Mouse (Mus musculus): Measurements from ENCODE around the gene Tmem107. TPM values are rescaled to one million over a fixed set of nuclear protein-coding genes. Genes with fewer than 3 reads are reported as not detected.

Gene Tmem107
- polyA plus RNA-seq, 1 experiment from 2014 or later = 14.5 TPM

- no peak overlapping the region for H3K4me2 ChIP-seq (replicated peaks; ENCODE audit: low read depth)
- H3K4me1 ChIP-seq (replicated peaks; ENCODE audit: control insufficient read depth, insufficient read depth, low read length) = no peaks in the 10 kb centered on the region
- TF ChIP-seq CTCF (IDR thresholded peaks at IDR 0.05; ENCODE audit: low read depth) = no peak
- H3K27ac ChIP-seq (ENCODE audit: low read depth, low read length) = no peak overlapping the region
- H3K4me3 ChIP-seq (ENCODE audit: low read depth, low read length) = no peak overlapping the region
- no peak overlapping the region for H3K9ac ChIP-seq (ENCODE audit: low read depth, low read length)
- no peaks in the 10 kb centered on the region for H3K27me3 ChIP-seq (replicated peaks; ENCODE audit: control insufficient read depth, insufficient read depth, low read length)
- no peak for ATAC-seq
- H3K36me3 ChIP-seq (ENCODE audit: control insufficient read depth, insufficient read depth) = peaks cover 87% of the 10 kb centered on the region
- WGBS = 89% methylated on average over 15 of the region's 15 CpGs
- H3K9me3 ChIP-seq (ENCODE audit: control insufficient read depth) = no peaks in the 10 kb centered on the region
Observed at GRCm38 (mm10) chr11:69103531-69104435, 33.2 kb downstream of the Tmem107 start.

GRCm38 (mm10) chr11:69104487-69104886 is 33.9 kb downstream of the Tmem107 start:
- Histone ChIP-seq H3K36me3 (ENCODE audit: control insufficient read depth, insufficient read depth) (peaks cover 94% of the 10 kb centered on the region), H3K4me3 (ENCODE audit: low read depth, low read length) (no peak overlapping the region), H3K9me3 (ENCODE audit: control insufficient read depth) (no peaks in the 10 kb centered on the region), H3K4me2 (replicated peaks; ENCODE audit: low read depth) (no peak overlapping the region), H3K4me1 (replicated peaks; ENCODE audit: control insufficient read depth, insufficient read depth, low read length) (no peaks in the 10 kb centered on the region), H3K27me3 (replicated peaks; ENCODE audit: control insufficient read depth, insufficient read depth, low read length) (no peaks in the 10 kb centered on the region), H3K9ac (ENCODE audit: low read depth, low read length) (no peak overlapping the region), H3K27ac (ENCODE audit: low read depth, low read length) (no peak overlapping the region)
- ATAC-seq = no peak
- no peak for TF ChIP-seq CTCF (IDR thresholded peaks at IDR 0.05; ENCODE audit: low read depth)
- 89% methylated on average over 14 of the region's 14 CpGs for WGBS

GRCm38 (mm10) chr11:69105227-69105626 is 34.6 kb downstream of the Tmem107 start:
- Histone ChIP-seq H3K9me3 (ENCODE audit: control insufficient read depth) (no peaks in the 10 kb centered on the region), H3K9ac (ENCODE audit: low read depth, low read length) (no peak overlapping the region), H3K4me3 (ENCODE audit: low read depth, low read length) (no peak overlapping the region), H3K36me3 (ENCODE audit: control insufficient read depth, insufficient read depth) (peaks cover 93% of the 10 kb centered on the region), H3K27ac (ENCODE audit: low read depth, low read length) (no peak overlapping the region), H3K27me3 (replicated peaks; ENCODE audit: control insufficient read depth, insufficient read depth, low read length) (no peaks in the 10 kb centered on the region), H3K4me2 (replicated peaks; ENCODE audit: low read depth) (no peak overlapping the region), H3K4me1 (replicated peaks; ENCODE audit: control insufficient read depth, insufficient read depth, low read length) (no peaks in the 10 kb centered on the region)
- no peak for TF ChIP-seq CTCF (IDR thresholded peaks at IDR 0.05; ENCODE audit: low read depth)
- ATAC-seq = no peak
- 82% methylated on average over 6 of the region's 6 CpGs for WGBS

- Histone ChIP-seq H3K36me3 (ENCODE audit: control insufficient read depth, insufficient read depth) (peaks cover 88% of the 10 kb centered on the region), H3K4me2 (replicated peaks; ENCODE audit: low read depth) (no peak overlapping the region), H3K27me3 (replicated peaks; ENCODE audit: control insufficient read depth, insufficient read depth, low read length) (no peaks in the 10 kb centered on the region), H3K27ac (ENCODE audit: low read depth, low read length) (no peak overlapping the region), H3K9me3 (ENCODE audit: control insufficient read depth) (no peaks in the 10 kb centered on the region), H3K4me3 (ENCODE audit: low read depth, low read length) (no peak overlapping the region), H3K4me1 (replicated peaks; ENCODE audit: control insufficient read depth, insufficient read depth, low read length) (no peaks in the 10 kb centered on the region), H3K9ac (ENCODE audit: low read depth, low read length) (no peak overlapping the region)
- WGBS = 74% methylated on average over 2 of the region's 2 CpGs
- no peak for TF ChIP-seq CTCF (IDR thresholded peaks at IDR 0.05; ENCODE audit: low read depth)
- no peak for ATAC-seq
Observed at GRCm38 (mm10) chr11:69105796-69106195, 35.2 kb downstream of the Tmem107 start.

- no peaks in the 10 kb centered on the region for H3K9me3 ChIP-seq (ENCODE audit: control insufficient read depth)
- TF ChIP-seq CTCF (IDR thresholded peaks at IDR 0.05; ENCODE audit: low read depth) = no peak
- WGBS = 90% methylated on average over 11 of the region's 11 CpGs
- H3K27ac ChIP-seq (ENCODE audit: low read depth, low read length) = no peak overlapping the region
- no peaks in the 10 kb centered on the region for H3K4me1 ChIP-seq (replicated peaks; ENCODE audit: control insufficient read depth, insufficient read depth, low read length)
- no peak for ATAC-seq
- H3K4me2 ChIP-seq (replicated peaks; ENCODE audit: low read depth) = no peak overlapping the region
- H3K9ac ChIP-seq (ENCODE audit: low read depth, low read length) = no peak overlapping the region
- no peaks in the 10 kb centered on the region for H3K27me3 ChIP-seq (replicated peaks; ENCODE audit: control insufficient read depth, insufficient read depth, low read length)
- H3K36me3 ChIP-seq (ENCODE audit: control insufficient read depth, insufficient read depth) = peaks cover 82% of the 10 kb centered on the region
- no peak overlapping the region for H3K4me3 ChIP-seq (ENCODE audit: low read depth, low read length)
Observed at GRCm38 (mm10) chr11:69106299-69106698, 35.7 kb downstream of the Tmem107 start.

GRCm38 (mm10) chr11:69106842-69107241 is 36.2 kb downstream of the Tmem107 start:
- Histone ChIP-seq H3K27ac (ENCODE audit: low read depth, low read length) (no peak overlapping the region), H3K36me3 (ENCODE audit: control insufficient read depth, insufficient read depth) (peaks cover 77% of the 10 kb centered on the region), H3K27me3 (replicated peaks; ENCODE audit: control insufficient read depth, insufficient read depth, low read length) (no peaks in the 10 kb centered on the region), H3K4me2 (replicated peaks; ENCODE audit: low read depth) (no peak overlapping the region), H3K4me3 (ENCODE audit: low read depth, low read length) (no peak overlapping the region), H3K9me3 (ENCODE audit: control insufficient read depth) (no peaks in the 10 kb centered on the region), H3K4me1 (replicated peaks; ENCODE audit: control insufficient read depth, insufficient read depth, low read length) (no peaks in the 10 kb centered on the region), H3K9ac (ENCODE audit: low read depth, low read length) (no peak overlapping the region)
- 90% methylated on average over 11 of the region's 11 CpGs for WGBS
- no peak for ATAC-seq
- TF ChIP-seq CTCF (IDR thresholded peaks at IDR 0.05; ENCODE audit: low read depth) = no peak
